Mouse (Mus musculus) ES-E14 (cell line): ENCODE data around the gene Mfsd14b.

Source experiments
- CHD2 ChIP-seq: IDR thresholded peaks from 2 replicates; pipeline ENCODE4 v1.6.1; 2014; ENCODE audit warnings: mild to moderate bottlenecking, low read depth, low read length, inconsistent platforms
- HCFC1 ChIP-seq: IDR thresholded peaks from 2 replicates; pipeline ENCODE4 v1.6.1; 2012; ENCODE audit warnings: low read length, inconsistent platforms, borderline replicate concordance; ENCODE audit not compliant: insufficient read depth
- MAFK ChIP-seq: IDR thresholded peaks from 2 replicates; pipeline ENCODE4 v1.6.1; 2014; ENCODE audit warnings: mild to moderate bottlenecking, low read depth, low read length, inconsistent platforms; ENCODE audit not compliant: insufficient read depth
- ZC3H11A ChIP-seq: IDR thresholded peaks from 2 replicates; pipeline ENCODE4 v1.6.1; 2012; ENCODE audit warnings: low read depth, mild to moderate bottlenecking, inconsistent platforms, low read length, borderline replicate concordance
- ZNF384 ChIP-seq: IDR thresholded peaks from 2 replicates; pipeline ENCODE4 v1.6.1; 2012; ENCODE audit warnings: low read depth, low read length, inconsistent platforms

GRCm38 (mm10) chr13:65032758-65033157, 80.0 kb downstream of the Mfsd14b start, which contains the start of gene Spata31d1c:
- TF ChIP-seq HCFC1, result no peak
- TF ChIP-seq ZNF384, result no peak
- no peak for TF ChIP-seq MAFK
- TF ChIP-seq CHD2, result no peak
- TF ChIP-seq ZC3H11A, result no peak
